Mouse (Mus musculus): ENCODE data around the gene Gusb.
"Not testable (repeated sequence)": the region's sequence is repeated elsewhere in the genome, so short reads cannot be mapped to it uniquely, and the experiment has no call there.

The Gusb gene

GRCm38 (mm10) chr5:130002301-130003146, at the start of gene Gusb:
Gene Gusb, minus strand, starts transcription at chr5:130003049.
- peak; percentile 52 to 56 for DNase-seq

- DNase-seq: no peak
Measured at GRCm38 (mm10) chr5:130052510-130052909, 49.7 kb upstream of the Gusb start.

- peak in 1 of 2 experiments; percentile 33 for DNase-seq
Measured at GRCm38 (mm10) chr5:130051073-130051860, 48.4 kb upstream of the Gusb start.

- DNase-seq: peak; percentile 80 to 85
Measured at GRCm38 (mm10) chr5:130050416-130050815, 47.6 kb upstream of the Gusb start.

GRCm38 (mm10) chr5:130048786-130049520, 46.1 kb upstream of the Gusb start:
- no peak for DNase-seq

GRCm38 (mm10) chr5:130047013-130047412, 44.2 kb upstream of the Gusb start:
- DNase-seq: no peak

- no peak for DNase-seq
Measured at GRCm38 (mm10) chr5:130046589-130046988, 43.7 kb upstream of the Gusb start.

GRCm38 (mm10) chr5:130046100-130046499, 43.3 kb upstream of the Gusb start:
- no peak for DNase-seq

GRCm38 (mm10) chr5:130044201-130044695, 41.4 kb upstream of the Gusb start:
- DNase-seq: peak; percentile 76 to 79

GRCm38 (mm10) chr5:130043741-130044140, 40.9 kb upstream of the Gusb start:
- DNase-seq: peak in 1 of 2 experiments; percentile 25

GRCm38 (mm10) chr5:130041262-130041661, 38.4 kb upstream of the Gusb start:
- DNase-seq: no peak

GRCm38 (mm10) chr5:130040797-130041196, 37.9 kb upstream of the Gusb start:
- no peak for DNase-seq

GRCm38 (mm10) chr5:130037752-130038455, 35.1 kb upstream of the Gusb start:
- peak; percentile 61 to 65 for DNase-seq

GRCm38 (mm10) chr5:130036300-130036699, 33.5 kb upstream of the Gusb start:
- DNase-seq: not testable (repeated sequence)

GRCm38 (mm10) chr5:130033869-130034268, 31.0 kb upstream of the Gusb start:
- no peak for DNase-seq

- no peak for DNase-seq
Measured at GRCm38 (mm10) chr5:130031410-130032390, 28.9 kb upstream of the Gusb start.

GRCm38 (mm10) chr5:130029142-130029897, 26.5 kb upstream of the Gusb start, which contains the start of the genes Asl and Crcp:
Gene Asl, minus strand, starts transcription at chr5:130029247.
Gene Crcp, plus strand, starts transcription at chr5:130029290.
- peak; percentile 94 to 95 for DNase-seq

- no peak for DNase-seq
Measured at GRCm38 (mm10) chr5:130027696-130028095, 24.8 kb upstream of the Gusb start.

GRCm38 (mm10) chr5:130027134-130027533, 24.3 kb upstream of the Gusb start:
- DNase-seq: no peak

Data from cerebellum, postnatal 36 days (tissue).